Mouse (Mus musculus) cerebellum, postnatal 25 days (tissue): Measurements from ENCODE around the gene Angptl6.
A peak's percentile ranks its signal among the peaks of the same experiment; 100 is the strongest.
"Not testable (repeated sequence)": the region's sequence is repeated elsewhere in the genome, so short reads cannot be mapped to it uniquely, and the experiment has no call there.

ENCODE experiments used
- DNase-seq, 2 experiments: peaks; one replicate each; pipeline ENCODE4 v3.0.0; 2021; ENCODE audit warnings: mixed read lengths in 2 of 2

Angptl6 gene

DNA sequence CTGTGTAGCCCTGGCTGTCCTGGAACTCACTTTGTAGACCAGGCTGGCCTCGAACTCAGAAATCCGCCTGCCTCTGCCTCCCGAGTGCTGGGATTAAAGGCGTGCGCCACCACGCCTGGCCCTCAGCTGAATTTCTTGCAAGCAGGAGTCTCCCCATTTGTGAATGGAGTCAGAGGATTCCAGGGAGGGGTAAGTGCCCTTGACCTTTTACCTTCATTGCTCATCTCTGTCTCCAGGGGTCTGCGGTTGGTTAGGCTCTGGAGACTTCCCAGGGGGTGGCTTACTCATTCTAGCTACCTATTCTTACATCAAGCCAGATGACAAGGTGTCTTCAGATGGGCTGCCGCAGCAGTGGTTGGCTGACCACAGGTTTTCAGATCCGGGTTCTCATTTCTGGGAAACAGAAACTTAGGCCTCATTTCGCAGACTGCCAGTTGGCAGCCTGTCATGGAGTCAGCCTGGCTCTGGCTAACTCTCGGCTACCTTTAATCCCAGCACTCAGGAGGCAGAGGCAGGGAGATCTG is 44.0 kb downstream of the Angptl6 start:
- DNase-seq, result not testable (repeated sequence)

DNA sequence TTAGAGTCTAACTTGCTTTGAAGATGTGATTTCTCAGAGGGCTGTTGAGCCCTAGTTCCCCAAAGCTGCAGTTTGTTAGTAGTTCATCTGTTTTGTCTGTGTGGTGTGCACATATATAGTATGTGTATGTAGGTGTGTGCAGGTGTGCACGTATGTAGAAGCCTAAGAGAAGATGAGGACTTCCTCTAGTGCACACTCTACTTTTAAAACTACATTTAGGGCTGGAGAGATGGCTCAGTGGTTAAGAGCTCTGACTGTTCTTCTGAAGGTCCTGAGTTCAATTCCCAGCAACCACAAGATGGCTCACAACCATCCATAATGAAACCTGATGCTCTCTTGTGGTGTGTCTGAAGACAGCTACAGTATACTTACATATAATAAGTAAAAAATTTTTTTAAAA is 44.6 kb downstream of the Angptl6 start:
- no peak for DNase-seq

DNA sequence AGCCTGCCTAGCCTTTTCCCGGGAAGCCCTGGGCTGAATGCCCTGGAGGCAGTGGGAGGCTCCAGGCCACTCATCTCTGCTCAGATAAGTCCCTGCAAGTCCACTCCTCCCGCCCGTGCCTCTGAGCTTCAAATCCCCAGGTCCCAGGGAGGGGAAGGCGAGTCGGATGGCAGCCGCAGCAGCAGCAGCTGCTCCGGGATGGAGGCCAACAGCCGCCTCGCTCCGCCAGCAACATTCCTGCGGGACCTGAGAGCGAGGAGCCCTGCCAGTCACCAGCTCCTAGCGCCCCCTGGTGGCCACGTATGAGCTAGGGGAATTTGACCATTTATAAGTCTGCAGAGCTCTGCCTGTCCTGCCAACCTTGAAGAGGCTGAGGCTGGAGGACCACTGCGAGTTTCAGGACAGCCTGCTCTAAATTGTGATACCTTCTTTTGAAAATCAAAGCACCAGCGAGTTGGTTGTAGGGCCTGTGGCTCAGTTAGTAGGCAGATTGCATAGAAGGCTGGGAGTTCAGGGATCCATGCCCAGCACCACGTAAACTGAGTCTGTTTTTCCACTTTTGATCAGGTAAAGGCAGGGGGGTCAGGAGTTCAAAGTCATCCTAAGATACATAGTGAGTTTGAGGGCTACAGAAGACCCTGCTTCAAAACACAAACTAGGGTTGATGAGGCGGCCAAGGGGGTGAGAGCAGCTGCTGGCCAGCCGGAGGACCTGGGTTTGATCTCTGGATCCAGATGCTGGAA is 48.5 kb downstream of the Angptl6 start:
- DNase-seq, result peak; percentile 93 to 96

- no peak for DNase-seq
These were observed 51.4 kb downstream of the Angptl6 start for GRCm38 (mm10) chr9:20828127-20828526.

GRCm38 (mm10) chr9:20825781-20826180 is 53.7 kb downstream of the Angptl6 start:
- no peak for DNase-seq
